Mouse (Mus musculus): ENCODE measurements around the gene Eif4g2. TPM values are rescaled to one million over a fixed set of nuclear protein-coding genes. Genes with fewer than 3 reads are reported as not detected.

Eif4g2 gene
- polyA plus RNA-seq, 1 experiment = 517 TPM

DNA sequence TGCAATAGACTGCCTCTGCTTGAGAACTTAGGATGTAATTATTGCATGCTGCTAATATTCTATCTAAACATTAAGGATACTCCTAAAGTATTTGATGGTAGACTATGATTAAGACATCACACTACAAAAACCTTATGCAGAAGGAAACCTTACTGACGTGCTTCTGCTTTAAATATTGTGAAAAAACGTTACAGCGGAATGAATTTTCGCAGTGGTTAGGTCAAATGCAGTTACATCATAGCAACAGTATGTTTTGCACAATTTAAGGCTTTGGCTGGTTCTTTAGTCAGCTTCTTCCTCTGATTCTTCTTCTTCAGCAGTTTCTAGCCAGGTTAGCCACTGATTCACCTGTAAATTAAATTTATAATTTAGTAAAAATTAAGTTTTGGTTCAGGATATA, 10.4 kb downstream of the Eif4g2 start:
- peaks cover 99% of the 10 kb centered on the region for H3K36me3 ChIP-seq (replicated peaks; ENCODE audit: low read length)
- peaks cover 15% of the 10 kb centered on the region for H3K9me3 ChIP-seq
- no peaks in the 10 kb centered on the region; the same call in 1 of the 2 replicates for H3K4me1 ChIP-seq
- TF ChIP-seq FLI1 (IDR thresholded peaks at IDR 0.05; ENCODE audit: low read length) (no peak), GATA1 (IDR thresholded peaks at IDR 0.05; ENCODE audit: borderline replicate concordance, low read length) (no peak)
- no peak overlapping the region for H3K4me3 ChIP-seq (replicated peaks)
- H3K27me3 ChIP-seq (replicated peaks) = no peaks in the 10 kb centered on the region

DNA sequence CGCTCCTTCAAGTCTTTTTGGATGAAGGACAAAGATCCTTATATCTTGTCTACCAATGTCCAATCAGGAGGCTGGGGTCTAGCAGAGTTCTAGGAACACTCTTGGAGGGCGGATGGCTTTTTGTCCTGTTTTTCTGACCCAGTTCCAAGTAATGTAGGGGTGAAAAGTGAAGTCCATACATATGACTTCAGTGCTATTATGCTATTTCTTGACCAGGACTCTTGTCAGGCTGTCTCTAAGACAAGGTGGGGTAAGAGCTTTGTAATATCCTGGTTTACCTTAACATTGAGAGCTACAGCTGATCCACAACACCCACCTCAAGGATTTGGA, 12.7 kb downstream of the Eif4g2 start:
- Histone ChIP-seq H3K9me3 (peaks cover 15% of the 10 kb centered on the region), H3K27me3 (replicated peaks) (no peaks in the 10 kb centered on the region), H3K4me3 (replicated peaks) (no peak overlapping the region), H3K36me3 (replicated peaks; ENCODE audit: low read length) (peaks cover 76% of the 10 kb centered on the region), H3K4me1 (no peaks in the 10 kb centered on the region)
- TF ChIP-seq FLI1 (IDR thresholded peaks at IDR 0.05; ENCODE audit: low read length) = no peak
- TF ChIP-seq GATA1 (IDR thresholded peaks at IDR 0.05; ENCODE audit: borderline replicate concordance, low read length) = no peak

DNA sequence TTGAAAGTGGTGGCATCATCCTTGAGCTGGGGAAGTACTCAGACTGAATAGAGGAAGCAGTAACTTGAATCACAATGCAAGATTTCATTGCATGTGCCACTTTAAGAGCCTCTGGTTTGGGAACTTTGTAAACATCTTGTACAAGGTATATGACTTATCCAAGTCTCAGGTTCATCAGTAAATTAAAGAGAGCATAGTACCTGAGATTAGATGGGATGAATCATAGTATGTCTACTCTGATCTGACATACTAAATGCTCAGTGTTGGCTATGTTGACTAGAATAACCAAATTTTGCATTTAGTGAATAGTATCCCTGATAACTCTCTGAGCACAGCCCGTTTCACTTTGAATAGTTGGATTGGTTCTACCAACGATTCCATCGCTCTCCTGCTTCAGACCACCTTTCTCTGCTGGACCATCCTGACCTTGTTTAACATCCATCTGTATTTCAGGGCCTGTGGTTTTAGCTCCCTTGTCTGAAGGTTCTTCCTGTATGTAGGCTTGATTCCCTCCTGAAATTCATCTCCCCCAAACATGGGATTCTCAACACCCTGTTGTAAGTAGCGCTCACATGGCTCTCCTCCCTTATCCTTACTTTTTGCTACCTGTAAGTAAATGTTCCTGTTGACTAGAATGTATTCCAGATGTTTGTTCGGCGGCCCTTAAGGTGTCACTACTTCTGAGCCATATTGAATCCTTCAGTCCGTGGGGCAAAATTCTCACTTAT, 13.2 kb downstream of the Eif4g2 start:
- H3K4me3 ChIP-seq (replicated peaks) = no peak overlapping the region
- TF ChIP-seq FLI1 (IDR thresholded peaks at IDR 0.05; ENCODE audit: low read length) (no peak), GATA1 (IDR thresholded peaks at IDR 0.05; ENCODE audit: borderline replicate concordance, low read length) (no peak)
- H3K36me3 ChIP-seq (replicated peaks; ENCODE audit: low read length) = peaks cover 71% of the 10 kb centered on the region
- H3K27me3 ChIP-seq (replicated peaks) = no peaks in the 10 kb centered on the region
- H3K4me1 ChIP-seq = no peaks in the 10 kb centered on the region
- peaks cover 15% of the 10 kb centered on the region for H3K9me3 ChIP-seq

DNA sequence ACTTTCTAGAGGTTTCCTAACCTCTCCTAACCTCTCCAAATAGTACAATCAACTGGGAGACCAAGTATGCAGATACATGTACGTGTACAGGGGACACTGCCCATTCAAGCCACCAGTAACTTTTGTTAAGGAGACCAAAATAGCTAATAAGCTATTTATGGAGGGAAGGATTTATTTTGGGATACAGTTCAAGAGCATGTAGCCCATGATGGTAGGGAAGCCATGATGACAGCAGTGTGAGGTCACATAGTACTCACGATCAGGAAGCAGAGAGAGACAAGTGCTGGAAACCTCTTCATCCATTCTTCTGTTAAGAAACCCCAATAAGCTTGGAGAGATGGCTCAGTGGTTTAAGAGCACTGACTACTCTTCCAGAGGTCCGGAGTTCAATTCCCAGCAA, 14.6 kb downstream of the Eif4g2 start:
- Histone ChIP-seq H3K4me3 (replicated peaks) (no peak overlapping the region), H3K27me3 (replicated peaks) (no peaks in the 10 kb centered on the region), H3K36me3 (replicated peaks; ENCODE audit: low read length) (peaks cover 62% of the 10 kb centered on the region), H3K4me1 (no peaks in the 10 kb centered on the region), H3K9me3 (peaks cover 15% of the 10 kb centered on the region)
- no peak for TF ChIP-seq GATA1 (IDR thresholded peaks at IDR 0.05; ENCODE audit: borderline replicate concordance, low read length)
- no peak for TF ChIP-seq FLI1 (IDR thresholded peaks at IDR 0.05; ENCODE audit: low read length)

DNA sequence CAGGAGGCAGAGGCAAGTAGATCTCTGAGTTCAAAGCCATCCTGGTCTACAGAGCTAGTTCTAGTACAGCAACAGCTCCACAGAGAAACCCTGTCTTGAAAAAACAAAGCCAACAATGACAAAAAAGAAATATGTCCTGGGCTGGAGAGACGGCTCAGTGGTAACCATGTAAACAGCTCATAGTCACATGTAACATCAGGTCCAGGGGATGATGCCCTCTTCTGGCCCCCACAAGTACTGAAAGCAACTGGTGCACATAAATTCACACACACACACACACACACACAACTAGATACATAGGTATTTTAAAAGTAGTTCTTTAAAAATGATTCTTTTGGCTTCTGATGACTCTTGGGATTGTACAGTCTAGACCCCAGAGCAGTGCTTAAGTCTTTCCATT, 19.9 kb downstream of the Eif4g2 start:
- Histone ChIP-seq H3K4me3 (replicated peaks) (no peak overlapping the region), H3K4me1 (no peaks in the 10 kb centered on the region), H3K9me3 (peaks cover 8% of the 10 kb centered on the region), H3K36me3 (replicated peaks; ENCODE audit: low read length) (peaks cover 17% of the 10 kb centered on the region), H3K27me3 (replicated peaks) (no peaks in the 10 kb centered on the region)
- no peak for TF ChIP-seq FLI1 (IDR thresholded peaks at IDR 0.05; ENCODE audit: low read length)
- no peak for TF ChIP-seq GATA1 (IDR thresholded peaks at IDR 0.05; ENCODE audit: borderline replicate concordance, low read length)

DNA sequence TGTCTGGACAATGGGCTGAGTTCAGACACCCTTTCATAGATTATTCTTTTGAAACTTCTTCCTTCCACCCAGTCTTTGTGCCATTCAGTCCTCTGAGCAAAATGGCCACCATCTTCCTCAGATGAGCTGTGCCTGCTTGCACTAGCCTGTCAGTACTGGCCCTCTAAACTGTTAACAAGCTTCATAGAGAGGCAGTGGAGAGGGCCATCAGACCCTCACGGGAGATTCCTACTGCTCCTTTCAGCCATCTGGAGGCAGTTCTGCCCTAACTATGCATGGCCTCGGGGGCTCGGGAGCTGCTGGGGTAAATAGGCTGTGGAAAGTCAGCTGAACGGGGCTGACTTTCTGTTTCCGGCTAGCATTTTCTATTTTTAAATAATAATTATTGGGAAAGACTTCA, 23.3 kb downstream of the Eif4g2 start:
- H3K36me3 ChIP-seq (replicated peaks; ENCODE audit: low read length) = peaks cover 36% of the 10 kb centered on the region
- H3K4me1 ChIP-seq = peaks cover 5% of the 10 kb centered on the region
- 0 out of 2 replicates have a peak, but pooled peaks cover 4% of the 10 kb centered on the region for H3K9me3 ChIP-seq
- no peaks in the 10 kb centered on the region for H3K27me3 ChIP-seq (replicated peaks)
- no peak overlapping the region for H3K4me3 ChIP-seq (replicated peaks)
- TF ChIP-seq FLI1 (IDR thresholded peaks at IDR 0.05; ENCODE audit: low read length) = no peak
- TF ChIP-seq GATA1 (IDR thresholded peaks at IDR 0.05; ENCODE audit: borderline replicate concordance, low read length) = no peak

DNA sequence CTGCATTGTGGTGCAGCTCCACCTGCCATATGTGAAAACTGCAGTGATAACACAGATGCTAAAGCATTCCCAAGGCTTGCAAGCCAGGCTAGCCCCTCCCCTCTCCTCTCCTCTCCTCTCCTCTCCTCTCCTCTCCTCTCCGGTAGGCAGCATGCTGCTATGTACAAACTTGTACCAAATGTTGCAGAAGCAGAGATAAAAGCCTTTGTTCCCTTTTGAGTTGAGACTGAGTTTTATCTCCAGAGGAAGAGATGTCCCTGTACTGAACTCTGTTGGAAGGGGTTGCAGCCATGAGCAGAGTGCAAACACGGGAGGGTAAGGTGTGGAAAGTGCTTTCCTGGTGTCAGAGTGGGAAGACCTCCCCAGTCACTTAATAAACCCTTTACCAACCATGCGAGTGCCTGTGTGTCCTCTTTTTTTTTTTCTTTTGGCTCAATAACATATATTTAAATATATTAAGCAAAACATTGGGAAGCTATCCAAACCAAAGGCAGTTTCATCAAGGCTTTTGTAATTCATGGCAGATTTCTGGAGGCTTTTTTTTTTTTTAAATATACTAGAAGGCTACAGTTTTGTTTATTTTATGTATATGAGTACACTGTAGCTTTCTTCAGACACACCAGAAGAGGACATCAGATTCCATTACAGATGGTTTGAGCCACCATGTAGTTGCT, 26.7 kb downstream of the Eif4g2 start:
- no peak overlapping the region for H3K4me3 ChIP-seq (replicated peaks)
- H3K36me3 ChIP-seq (replicated peaks; ENCODE audit: low read length) = peaks cover 61% of the 10 kb centered on the region
- no peaks in the 10 kb centered on the region for H3K27me3 ChIP-seq (replicated peaks)
- H3K4me1 ChIP-seq = peaks cover 24% of the 10 kb centered on the region
- TF ChIP-seq GATA1 (IDR thresholded peaks at IDR 0.05; ENCODE audit: borderline replicate concordance, low read length) = no peak
- no peak for TF ChIP-seq FLI1 (IDR thresholded peaks at IDR 0.05; ENCODE audit: low read length)
- no peaks in the 10 kb centered on the region for H3K9me3 ChIP-seq

DNA sequence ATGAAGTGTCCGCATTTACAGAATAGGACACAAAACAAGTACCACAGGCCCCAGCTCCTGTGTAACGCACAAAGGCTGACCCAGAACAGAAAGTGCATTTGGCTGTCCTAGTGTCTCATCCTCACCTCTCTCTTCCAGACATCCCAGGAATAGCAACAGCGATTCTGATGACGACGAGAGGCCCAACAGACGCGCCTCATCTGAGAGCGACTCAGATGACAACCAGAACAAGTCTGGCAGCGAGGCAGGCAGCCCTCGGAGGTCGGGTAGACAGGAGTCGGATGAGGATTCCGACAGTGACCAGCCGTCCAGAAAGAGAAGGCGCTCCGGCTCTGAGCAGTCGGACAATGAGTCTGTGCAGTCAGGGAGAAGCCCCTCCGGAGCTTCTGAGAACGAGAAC, 27.6 kb downstream of the Eif4g2 start:
- no peak overlapping the region for H3K4me3 ChIP-seq (replicated peaks)
- H3K9me3 ChIP-seq = no peaks in the 10 kb centered on the region
- no peaks in the 10 kb centered on the region for H3K27me3 ChIP-seq (replicated peaks)
- peaks cover 24% of the 10 kb centered on the region for H3K4me1 ChIP-seq
- TF ChIP-seq GATA1 (IDR thresholded peaks at IDR 0.05; ENCODE audit: borderline replicate concordance, low read length) (no peak), FLI1 (IDR thresholded peaks at IDR 0.05; ENCODE audit: low read length) (no peak)
- peaks cover 70% of the 10 kb centered on the region for H3K36me3 ChIP-seq (replicated peaks; ENCODE audit: low read length)

DNA sequence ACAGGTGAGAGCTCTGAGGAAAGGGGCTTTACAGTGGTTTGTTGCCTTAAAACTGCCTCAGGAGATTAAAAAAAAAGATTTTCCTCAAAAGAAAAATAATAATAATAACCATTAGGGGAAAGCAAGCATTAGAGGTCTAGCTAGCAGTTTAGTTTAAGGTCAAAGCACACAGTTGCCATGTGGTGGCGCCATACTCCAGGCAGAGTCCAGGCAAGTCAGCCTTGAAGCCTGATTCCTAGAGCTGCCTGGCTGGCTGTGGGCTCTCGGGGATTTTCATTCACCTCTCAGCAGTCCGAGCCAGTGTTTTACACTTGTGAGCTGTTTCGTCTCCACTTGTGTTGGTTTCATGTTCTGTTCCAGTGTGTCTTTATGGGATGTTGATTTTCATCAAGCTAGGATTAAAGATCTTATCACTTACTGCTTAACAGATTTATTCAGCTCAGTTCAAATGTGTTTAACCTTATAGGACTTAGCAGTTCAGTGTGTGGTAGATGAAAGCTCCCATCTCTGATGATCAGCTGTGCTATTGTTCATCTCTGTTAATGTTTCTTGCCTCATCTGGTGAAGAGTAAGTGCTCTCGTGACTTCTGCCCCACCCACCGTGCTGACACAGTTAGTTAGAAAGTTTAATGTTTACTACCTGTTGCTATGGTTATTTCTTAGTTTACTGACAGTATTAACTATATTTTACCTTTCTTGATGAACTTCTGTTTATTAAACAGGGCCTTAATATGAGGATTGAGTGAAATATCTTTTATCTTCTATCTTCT, 33.0 kb downstream of the Eif4g2 start:
- no peak for TF ChIP-seq FLI1 (IDR thresholded peaks at IDR 0.05; ENCODE audit: low read length)
- no peak for TF ChIP-seq GATA1 (IDR thresholded peaks at IDR 0.05; ENCODE audit: borderline replicate concordance, low read length)
- Histone ChIP-seq H3K9me3 (no peaks in the 10 kb centered on the region), H3K36me3 (replicated peaks; ENCODE audit: low read length) (peaks cover 100% of the 10 kb centered on the region), H3K27me3 (replicated peaks) (no peaks in the 10 kb centered on the region), H3K4me1 (peaks cover 21% of the 10 kb centered on the region), H3K4me3 (replicated peaks) (no peak overlapping the region)

DNA sequence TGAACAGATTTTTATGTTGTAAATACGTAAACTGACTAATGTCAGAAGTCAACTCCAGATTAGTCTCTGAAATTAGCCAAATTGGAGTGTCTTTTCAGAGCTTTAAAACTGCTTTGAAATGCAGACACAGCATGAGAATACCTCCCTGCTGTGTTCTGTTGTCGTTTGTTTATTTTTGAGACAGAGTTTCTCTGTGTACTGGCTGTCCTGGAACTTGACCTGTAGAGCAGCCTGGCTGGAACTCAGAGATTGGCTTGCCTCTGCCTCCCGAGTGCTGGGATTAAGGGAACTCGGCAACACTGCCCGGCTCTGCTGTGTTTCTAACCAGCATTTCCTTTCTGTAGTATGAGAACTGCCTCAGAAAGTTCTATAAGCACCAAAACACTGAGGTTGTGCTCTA, 33.9 kb downstream of the Eif4g2 start:
- no peaks in the 10 kb centered on the region for H3K27me3 ChIP-seq (replicated peaks)
- peaks cover 100% of the 10 kb centered on the region for H3K36me3 ChIP-seq (replicated peaks; ENCODE audit: low read length)
- TF ChIP-seq GATA1 (IDR thresholded peaks at IDR 0.05; ENCODE audit: borderline replicate concordance, low read length) = no peak
- TF ChIP-seq FLI1 (IDR thresholded peaks at IDR 0.05; ENCODE audit: low read length) = no peak
- H3K9me3 ChIP-seq = no peaks in the 10 kb centered on the region
- peaks cover 14% of the 10 kb centered on the region for H3K4me1 ChIP-seq
- H3K4me3 ChIP-seq (replicated peaks) = no peak overlapping the region

Measured in megakaryocyte, embryonic 14.5 days (primary cell).